Mouse (Mus musculus): ENCODE results near the gene Atp10b. TPM values are rescaled to one million over a fixed set of nuclear protein-coding genes. Genes with fewer than 3 reads are reported as not detected.
"Not testable (repeated sequence)": the region's sequence is repeated elsewhere in the genome, so short reads cannot be mapped to it uniquely, and the experiment has no call there.

Atp10b gene
- total and polyA plus RNA-seq, 2 experiments from 2014 or later: 2.7 TPM; not detected in 1

DNA sequence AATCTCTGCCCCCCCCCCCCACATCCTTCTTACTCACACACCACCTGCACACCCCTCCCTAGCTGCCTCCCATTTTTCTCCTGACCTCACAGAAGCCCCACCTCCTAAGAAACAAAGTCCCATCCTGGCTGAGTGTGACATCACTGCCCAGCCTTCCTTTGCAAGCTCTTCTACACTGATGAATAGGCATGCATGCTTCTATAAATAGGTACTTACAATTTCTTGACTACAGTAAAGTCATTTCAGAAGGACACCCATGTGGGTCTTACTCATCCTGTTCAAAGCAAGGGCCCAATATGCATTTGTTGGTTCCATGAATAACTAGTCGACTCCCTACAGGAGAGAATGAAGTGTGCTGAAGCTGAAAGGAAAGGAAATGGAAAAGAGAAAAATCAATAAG is 5.5 kb upstream of the Atp10b start:
- H3K27me3 ChIP-seq (ENCODE audit: control insufficient read depth, insufficient read depth, low read length): no peaks in the 10 kb centered on the region
- H3K9me3 ChIP-seq (replicated peaks; ENCODE audit: control insufficient read depth, low read length): no peaks in the 10 kb centered on the region
- no peaks in the 10 kb centered on the region for H3K36me3 ChIP-seq (replicated peaks; ENCODE audit: control insufficient read depth, insufficient read depth, low read length)
- H3K4me2 ChIP-seq (ENCODE audit: low read depth, low read length): no peak overlapping the region
- no peaks in the 10 kb centered on the region for H3K4me1 ChIP-seq (ENCODE audit: control insufficient read depth, insufficient read depth)
- no peak overlapping the region for H3K27ac ChIP-seq (ENCODE audit: low read depth)
- no peak for DNase-seq (ENCODE audit: low spot score)
- no peak overlapping the region for H3K9ac ChIP-seq (replicated peaks; ENCODE audit: low read depth, low read length)
- ATAC-seq (ENCODE audit: insufficient read depth, low read depth): no peak
- 89% methylated on average over 1 of the region's 1 CpGs for WGBS
- no peak overlapping the region for H3K4me3 ChIP-seq (ENCODE audit: low read depth, low read length)
- no peak for TF ChIP-seq CTCF (IDR thresholded peaks at IDR 0.05; ENCODE audit: low read depth)
- TF ChIP-seq EP300 (IDR thresholded peaks at IDR 0.05; ENCODE audit: low read depth): no peak

DNA sequence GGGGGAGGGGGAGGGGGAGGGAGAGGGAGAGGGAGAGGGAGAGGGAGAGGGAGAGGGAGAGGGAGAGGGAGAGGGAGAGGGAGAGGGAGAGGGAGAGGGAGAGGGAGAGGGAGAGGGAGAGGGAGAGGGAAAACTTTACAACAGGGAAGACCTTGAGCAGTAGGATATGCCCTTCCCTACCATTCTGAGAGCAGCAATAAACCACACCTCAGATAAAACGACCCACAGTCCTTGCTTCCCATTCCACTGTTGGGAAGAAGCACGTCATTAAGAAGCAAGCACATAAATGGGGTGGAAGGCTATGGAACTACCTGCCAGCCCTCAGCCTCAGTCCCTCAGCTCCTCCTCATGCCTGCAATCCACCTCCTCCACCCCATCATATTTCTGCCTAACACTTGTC is 4.8 kb upstream of the Atp10b start:
- not testable (repeated sequence) for H3K4me3 ChIP-seq (ENCODE audit: low read depth, low read length); ATAC-seq (ENCODE audit: insufficient read depth, low read depth); H3K27me3 ChIP-seq (ENCODE audit: control insufficient read depth, insufficient read depth, low read length); DNase-seq (ENCODE audit: low spot score); H3K4me2 ChIP-seq (ENCODE audit: low read depth, low read length); H3K36me3 ChIP-seq (replicated peaks; ENCODE audit: control insufficient read depth, insufficient read depth, low read length); H3K27ac ChIP-seq (ENCODE audit: low read depth); H3K9ac ChIP-seq (replicated peaks; ENCODE audit: low read depth, low read length); H3K4me1 ChIP-seq (ENCODE audit: control insufficient read depth, insufficient read depth); H3K9me3 ChIP-seq (replicated peaks; ENCODE audit: control insufficient read depth, low read length)
- WGBS: 54% methylated on average over 2 of the region's 2 CpGs

DNA sequence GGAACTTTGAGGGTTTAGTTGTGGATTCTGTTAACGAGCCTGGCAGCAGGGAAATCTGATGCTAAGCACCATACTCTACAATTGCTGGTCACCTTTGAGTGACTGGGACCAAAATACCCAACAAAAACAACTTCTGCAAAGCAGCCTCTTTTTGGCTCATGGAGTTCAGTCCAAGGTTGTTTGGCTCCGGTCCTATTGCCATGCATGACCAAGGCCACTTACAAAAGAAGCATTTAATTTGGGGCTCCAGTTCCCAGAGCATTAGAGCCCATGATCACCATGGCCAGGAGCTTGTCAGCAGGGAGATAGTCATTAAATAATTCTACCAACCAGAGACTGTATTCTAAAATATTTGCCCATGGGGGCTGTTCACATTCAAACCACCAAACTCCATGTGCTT is 2.3 kb upstream of the Atp10b start:
- no peak for ATAC-seq (ENCODE audit: insufficient read depth, low read depth)
- H3K4me1 ChIP-seq (ENCODE audit: control insufficient read depth, insufficient read depth): no peaks in the 10 kb centered on the region
- no peak overlapping the region for H3K27ac ChIP-seq (ENCODE audit: low read depth)
- H3K4me3 ChIP-seq (ENCODE audit: low read depth, low read length): no peak overlapping the region
- H3K9ac ChIP-seq (replicated peaks; ENCODE audit: low read depth, low read length): no peak overlapping the region
- no peaks in the 10 kb centered on the region for H3K27me3 ChIP-seq (ENCODE audit: control insufficient read depth, insufficient read depth, low read length)
- TF ChIP-seq CTCF (IDR thresholded peaks at IDR 0.05; ENCODE audit: low read depth) (no peak), EP300 (IDR thresholded peaks at IDR 0.05; ENCODE audit: low read depth) (no peak)
- no peak for DNase-seq (ENCODE audit: low spot score)
- WGBS: 67% methylated on average over 2 of the region's 2 CpGs
- H3K36me3 ChIP-seq (replicated peaks; ENCODE audit: control insufficient read depth, insufficient read depth, low read length): no peaks in the 10 kb centered on the region
- H3K9me3 ChIP-seq (replicated peaks; ENCODE audit: control insufficient read depth, low read length): no peaks in the 10 kb centered on the region
- no peak overlapping the region for H3K4me2 ChIP-seq (ENCODE audit: low read depth, low read length)

DNA sequence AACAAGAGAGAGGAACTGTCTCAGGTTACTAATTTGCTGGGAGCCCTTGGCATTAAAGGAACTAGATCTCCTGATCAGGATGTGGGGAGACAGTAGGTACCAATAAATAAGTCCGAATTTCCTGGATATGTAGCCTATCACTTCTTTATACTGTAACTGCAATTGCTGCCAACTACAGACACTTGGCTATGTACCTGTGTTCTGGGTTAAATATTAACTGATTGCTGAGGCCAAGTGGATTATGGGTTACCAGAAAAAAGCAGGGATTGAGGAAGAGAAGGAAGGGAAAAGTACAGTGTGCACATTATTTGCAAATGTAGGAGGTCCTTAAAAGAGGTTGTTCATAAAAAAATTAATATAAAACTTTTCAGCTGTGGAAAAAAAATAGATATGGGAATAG is 1.3 kb upstream of the Atp10b start:
- no peak for TF ChIP-seq EP300 (IDR thresholded peaks at IDR 0.05; ENCODE audit: low read depth)
- TF ChIP-seq CTCF (IDR thresholded peaks at IDR 0.05; ENCODE audit: low read depth): no peak
- Histone ChIP-seq H3K4me3 (ENCODE audit: low read depth, low read length) (no peak overlapping the region), H3K4me2 (ENCODE audit: low read depth, low read length) (no peak overlapping the region), H3K36me3 (replicated peaks; ENCODE audit: control insufficient read depth, insufficient read depth, low read length) (no peaks in the 10 kb centered on the region), H3K9ac (replicated peaks; ENCODE audit: low read depth, low read length) (no peak overlapping the region), H3K27ac (ENCODE audit: low read depth) (no peak overlapping the region), H3K27me3 (ENCODE audit: control insufficient read depth, insufficient read depth, low read length) (no peaks in the 10 kb centered on the region), H3K9me3 (replicated peaks; ENCODE audit: control insufficient read depth, low read length) (no peaks in the 10 kb centered on the region), H3K4me1 (ENCODE audit: control insufficient read depth, insufficient read depth) (no peaks in the 10 kb centered on the region)
- WGBS: 74% methylated on average over 1 of the region's 1 CpGs
- DNase-seq (ENCODE audit: low spot score) (no peak), ATAC-seq (ENCODE audit: insufficient read depth, low read depth) (no peak)

DNA sequence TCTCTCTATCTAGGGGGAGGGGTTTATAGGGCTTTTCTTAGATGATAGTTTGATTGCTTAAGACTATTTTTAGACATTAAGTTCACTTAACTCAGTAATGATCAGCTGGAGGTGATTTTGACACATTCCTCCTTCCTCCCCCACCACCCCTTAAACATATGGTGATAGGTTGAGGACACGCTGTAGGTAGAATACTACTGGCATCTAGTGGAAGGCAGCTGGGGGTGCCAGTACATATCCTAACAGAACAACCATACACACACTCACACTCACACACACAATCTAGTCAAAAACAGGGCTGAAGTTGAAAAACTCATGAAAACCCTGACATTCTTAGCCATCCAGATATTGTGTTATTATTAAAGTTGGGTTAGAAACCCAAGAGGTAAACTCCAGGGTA is 5.3 kb downstream of the Atp10b start:
- Histone ChIP-seq H3K9ac (replicated peaks; ENCODE audit: low read depth, low read length) (no peak overlapping the region), H3K27ac (ENCODE audit: low read depth) (no peak overlapping the region), H3K4me1 (ENCODE audit: control insufficient read depth, insufficient read depth) (no peaks in the 10 kb centered on the region), H3K27me3 (ENCODE audit: control insufficient read depth, insufficient read depth, low read length) (no peaks in the 10 kb centered on the region), H3K4me2 (ENCODE audit: low read depth, low read length) (no peak overlapping the region), H3K4me3 (ENCODE audit: low read depth, low read length) (no peak overlapping the region), H3K36me3 (replicated peaks; ENCODE audit: control insufficient read depth, insufficient read depth, low read length) (no peaks in the 10 kb centered on the region), H3K9me3 (replicated peaks; ENCODE audit: control insufficient read depth, low read length) (no peaks in the 10 kb centered on the region)
- ATAC-seq (ENCODE audit: insufficient read depth, low read depth) (no peak), DNase-seq (ENCODE audit: low spot score) (no peak)
- WGBS: 63% methylated on average over 1 of the region's 1 CpGs
- TF ChIP-seq CTCF (IDR thresholded peaks at IDR 0.05; ENCODE audit: low read depth) (no peak), EP300 (IDR thresholded peaks at IDR 0.05; ENCODE audit: low read depth) (no peak)

- H3K27ac ChIP-seq (ENCODE audit: low read depth): no peak overlapping the region
- H3K36me3 ChIP-seq (replicated peaks; ENCODE audit: control insufficient read depth, insufficient read depth, low read length): no peaks in the 10 kb centered on the region
- no peak overlapping the region for H3K4me2 ChIP-seq (ENCODE audit: low read depth, low read length)
- no peaks in the 10 kb centered on the region for H3K27me3 ChIP-seq (ENCODE audit: control insufficient read depth, insufficient read depth, low read length)
- H3K4me3 ChIP-seq (ENCODE audit: low read depth, low read length): no peak overlapping the region
- H3K9ac ChIP-seq (replicated peaks; ENCODE audit: low read depth, low read length): no peak overlapping the region
- TF ChIP-seq CTCF (IDR thresholded peaks at IDR 0.05; ENCODE audit: low read depth) (no peak), EP300 (IDR thresholded peaks at IDR 0.05; ENCODE audit: low read depth) (no peak)
- WGBS: 74% methylated on average over 2 of the region's 2 CpGs
- no peaks in the 10 kb centered on the region for H3K9me3 ChIP-seq (replicated peaks; ENCODE audit: control insufficient read depth, low read length)
- DNase-seq (ENCODE audit: low spot score): no peak
- H3K4me1 ChIP-seq (ENCODE audit: control insufficient read depth, insufficient read depth): no peaks in the 10 kb centered on the region
- ATAC-seq (ENCODE audit: insufficient read depth, low read depth): no peak
Measured at GRCm38 (mm10) chr11:43155417-43155816, 5.7 kb downstream of the Atp10b start.
